Mouse (Mus musculus) spleen, adult 2 months (tissue): ENCODE results near the gene Ntrk3.

Experiments
- CTCF ChIP-seq: fragments of 200-500 bp; IDR thresholded peaks from 2 replicates; pipeline ENCODE4 v1.5.1; 2011; ENCODE audit warnings: mild to moderate bottlenecking, inconsistent platforms; ENCODE audit not compliant: insufficient read depth, insufficient read length, insufficient replicate concordance; ENCODE audit errors: extremely low read depth
- POLR2A ChIP-seq: fragments of 200-500 bp; IDR thresholded peaks from 2 replicates; pipeline ENCODE4 v1.6.1; 2011; ENCODE audit warnings: low read depth, low read length, inconsistent platforms

- TF ChIP-seq CTCF (no peak), POLR2A (no peak)
Measured at GRCm38 (mm10) chr7:78333422-78333821, 404.4 kb downstream of the Ntrk3 start.
